Mouse (Mus musculus): Measurements from ENCODE around the gene Zyx.

The Zyx gene

GRCm38 (mm10) chr6:42395960-42396809 lies 46.8 kb downstream of the Zyx start:
- no peak for DNase-seq (ENCODE audit: extremely low spot score, low spot score)

- DNase-seq (ENCODE audit: extremely low spot score, low spot score): no peak
These were observed 47.7 kb downstream of the Zyx start for GRCm38 (mm10) chr6:42397041-42397657.

- no peak for DNase-seq (ENCODE audit: extremely low spot score, low spot score)
These were observed 48.9 kb downstream of the Zyx start for GRCm38 (mm10) chr6:42398285-42398684.

- no peak for DNase-seq (ENCODE audit: extremely low spot score, low spot score)
These were observed 49.6 kb downstream of the Zyx start for GRCm38 (mm10) chr6:42398998-42399397.

- no peak for DNase-seq (ENCODE audit: extremely low spot score, low spot score)
These were observed 50.5 kb downstream of the Zyx start, which contains the start of gene Tas2r143 for GRCm38 (mm10) chr6:42399938-42400337. TSS of gene Tas2r143 (plus strand) at chr6:42400238.

GRCm38 (mm10) chr6:42405134-42405533 lies 55.7 kb downstream of the Zyx start, which contains the start of gene Tas2r135:
TSS of gene Tas2r135 (plus strand) at chr6:42405434.
- DNase-seq (ENCODE audit: extremely low spot score, low spot score): no peak
